Mouse (Mus musculus): ENCODE results near the gene C1qtnf6.
A peak's percentile ranks its signal among the peaks of the same experiment; 100 is the strongest.

Gene C1qtnf6

GRCm38 (mm10) chr15:78544561-78545001 is 13.4 kb upstream of the C1qtnf6 start, which contains the start of gene Sstr3:
Gene Sstr3, minus strand, starts transcription at chr15:78544685.
- DNase-seq: no peak

GRCm38 (mm10) chr15:78544041-78544440 is 12.8 kb upstream of the C1qtnf6 start:
- DNase-seq: no peak

GRCm38 (mm10) chr15:78542767-78543303 is 11.6 kb upstream of the C1qtnf6 start:
- DNase-seq: no peak

GRCm38 (mm10) chr15:78542098-78542766 is 11.0 kb upstream of the C1qtnf6 start:
- peak in 1 of 2 experiments; percentile 39 for DNase-seq

- DNase-seq: peak in 1 of 2 experiments; percentile 42
Measured at GRCm38 (mm10) chr15:78541606-78542005, 10.4 kb upstream of the C1qtnf6 start.

- no peak for DNase-seq
Measured at GRCm38 (mm10) chr15:78541036-78541435, 9.8 kb upstream of the C1qtnf6 start.

- DNase-seq: no peak
Measured at GRCm38 (mm10) chr15:78535723-78536421, 4.7 kb upstream of the C1qtnf6 start.

GRCm38 (mm10) chr15:78533346-78533835 is 2.2 kb upstream of the C1qtnf6 start:
- no peak for DNase-seq

- DNase-seq: peak; percentile 77 to 83
Measured at GRCm38 (mm10) chr15:78532566-78533345, 1.5 kb upstream of the C1qtnf6 start.

- peak; percentile 96 to 98 for DNase-seq
Measured at GRCm38 (mm10) chr15:78531901-78532469, 769 bp upstream of the C1qtnf6 start.

- DNase-seq: no peak
Measured at GRCm38 (mm10) chr15:78531451-78531720, 170 bp upstream of the C1qtnf6 start.

GRCm38 (mm10) chr15:78530141-78530540 is 1.1 kb downstream of the C1qtnf6 start:
- DNase-seq: no peak

GRCm38 (mm10) chr15:78529428-78529990 is 1.7 kb downstream of the C1qtnf6 start:
- peak; percentile 66 to 69 for DNase-seq

GRCm38 (mm10) chr15:78528726-78529411 is 2.3 kb downstream of the C1qtnf6 start:
- no peak for DNase-seq

GRCm38 (mm10) chr15:78527973-78528372 is 3.2 kb downstream of the C1qtnf6 start:
- DNase-seq: peak in 1 of 2 experiments; percentile 37

- no peak for DNase-seq
Measured at GRCm38 (mm10) chr15:78524163-78524562, 7.1 kb downstream of the C1qtnf6 start.

GRCm38 (mm10) chr15:78521892-78522291 is 9.3 kb downstream of the C1qtnf6 start:
- DNase-seq: no peak

- DNase-seq: no peak
Measured at GRCm38 (mm10) chr15:78521331-78521730, 9.9 kb downstream of the C1qtnf6 start.

- DNase-seq: peak in 1 of 2 experiments; percentile 27
Measured at GRCm38 (mm10) chr15:78520112-78520715, 11.0 kb downstream of the C1qtnf6 start.

- DNase-seq: no peak
Measured at GRCm38 (mm10) chr15:78518221-78518620, 13.0 kb downstream of the C1qtnf6 start.

GRCm38 (mm10) chr15:78515759-78516158 is 15.5 kb downstream of the C1qtnf6 start:
- DNase-seq: no peak

Data from lung, adult 18-20 months (tissue).